In the genomic region with DNA sequence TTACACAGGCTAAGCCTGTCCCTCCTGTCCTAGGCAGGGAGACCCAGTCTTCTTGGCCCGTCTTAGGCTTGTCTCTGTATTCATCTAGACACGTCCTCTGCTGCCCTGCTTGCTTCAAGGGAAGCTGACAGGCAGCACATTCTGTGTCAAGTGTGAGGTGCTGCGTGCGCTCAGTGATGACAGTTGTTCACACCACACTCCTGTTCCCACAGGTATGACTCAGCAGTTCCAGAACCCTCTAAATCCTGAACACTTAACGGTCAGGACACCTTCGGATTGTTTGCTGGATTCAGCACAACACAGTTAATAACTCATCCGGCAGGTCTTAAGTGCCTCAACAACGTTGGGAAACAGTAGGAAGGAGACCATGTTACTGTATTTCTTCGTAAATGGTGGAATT, we compare ENCODE assay signal across 21 mouse cellular contexts.
"Had no signal": no experiment of that assay in that cellular context is flagged by ENCODE, and none has a peak within 500 bp of the region (broad histone marks: within the 10 kb centered on the region; RNA-seq: fewer than 3 reads in every experiment).

No protein-coding gene starts in this region.

- H3K27me3 ChIP-seq: limb, embryonic 12.5 days; limb, embryonic 15.5 days; megakaryocyte, embryonic 14.5 days; midbrain, embryonic 13.5 days; neural tube, embryonic 13.5 days had no signal

- DNase-seq: kidney, postnatal 14 days; kidney, postnatal 4 days; left cerebral cortex, postnatal 4 days; liver, postnatal 0 days; right cerebral cortex, adult 18-20 months; right cerebral cortex, postnatal 14 days; right cerebral cortex, postnatal 4 days; thymus, adult 2 months; thymus, postnatal 14 days; thymus, postnatal 4 days had no signal

- H3K4me1 ChIP-seq: megakaryocyte, embryonic 14.5 days had no signal

- H3K4me2 ChIP-seq: limb, embryonic 12.5 days; limb, embryonic 15.5 days; liver, embryonic 11.5 days; midbrain, embryonic 13.5 days had no signal

- ATAC-seq: liver, postnatal 0 days; midbrain, embryonic 13.5 days; midbrain, embryonic 16.5 days had no signal

- H3K27ac ChIP-seq: limb, embryonic 12.5 days; limb, embryonic 15.5 days; liver, embryonic 14.5 days; midbrain, embryonic 10.5 days; midbrain, embryonic 13.5 days; stomach, postnatal 0 days had no signal

- H3K9ac ChIP-seq: limb, embryonic 12.5 days; limb, embryonic 15.5 days; liver, embryonic 14.5 days; liver, postnatal 0 days had no signal

- H3K9me3 ChIP-seq: limb, embryonic 12.5 days; limb, embryonic 15.5 days; megakaryocyte, embryonic 14.5 days; midbrain, embryonic 10.5 days; midbrain, embryonic 13.5 days; neural tube, embryonic 13.5 days had no signal

- H3K36me3 ChIP-seq: limb, embryonic 12.5 days; limb, embryonic 15.5 days; midbrain, embryonic 10.5 days; midbrain, embryonic 13.5 days; neural tube, embryonic 13.5 days had no signal

- H3K4me3 ChIP-seq: limb, embryonic 12.5 days; limb, embryonic 15.5 days; megakaryocyte, embryonic 14.5 days; midbrain, embryonic 10.5 days; midbrain, embryonic 13.5 days; myocyte; neural tube, embryonic 13.5 days had no signal
